Mouse (Mus musculus) midbrain, embryonic 11.5 days (tissue): ENCODE measurements around the gene Erg. TPM values are rescaled to one million over a fixed set of nuclear protein-coding genes. Genes with fewer than 3 reads are reported as not detected.

Source experiments
- ATAC-seq: fragments of 200-750 bp; cut with Nextera tagmentation; 2 replicates; pipeline ENCODE4 v1.8.0; 2017; ENCODE audit warnings: moderate TSS enrichment, moderate library complexity; ENCODE audit not compliant: low FRiP score
- DNase-seq: peaks from one replicate; pipeline ENCODE4 v3.0.0; 2015; ENCODE audit warnings: low spot score; ENCODE audit errors: missing footprints
- H3K27ac ChIP-seq: fragments of 300-500 bp; sonication (generic); 2 replicates; pipeline ENCODE4 v1.5.1; 2014; ENCODE audit warnings: low read depth, low read length
- H3K27me3 ChIP-seq: fragments of 300-500 bp; sonication (generic); 2 replicates; pipeline ENCODE4 v1.6.1; 2014; ENCODE audit warnings: mild to moderate bottlenecking, low read length, moderate library complexity, mixed read lengths; ENCODE audit not compliant: control insufficient read depth, insufficient read depth
- H3K36me3 ChIP-seq: fragments of 300-500 bp; sonication (generic); 2 replicates; pipeline ENCODE4 v1.6.1; 2014; ENCODE audit warnings: mild to moderate bottlenecking, low read length, moderate library complexity, mixed read lengths; ENCODE audit not compliant: control insufficient read depth, insufficient read depth
- H3K4me1 ChIP-seq: fragments of 300-500 bp; sonication (generic); 2 replicates; pipeline ENCODE4 v1.6.1; 2014; ENCODE audit warnings: low read length; ENCODE audit not compliant: control insufficient read depth, insufficient read depth
- H3K4me2 ChIP-seq: fragments of 300-500 bp; sonication (generic); 2 replicates; pipeline ENCODE4 v1.6.1; 2014; ENCODE audit warnings: mild to moderate bottlenecking, moderate library complexity
- H3K4me3 ChIP-seq: fragments of 300-500 bp; sonication (generic); 2 replicates; pipeline ENCODE4 v1.5.1; 2014; ENCODE audit warnings: low read depth, low read length
- H3K9ac ChIP-seq: fragments of 300-500 bp; sonication (generic); 2 replicates; pipeline ENCODE4 v1.6.1; 2014; ENCODE audit warnings: low read length
- H3K9me3 ChIP-seq: fragments of 300-500 bp; sonication (generic); 2 replicates; pipeline ENCODE4 v1.6.1; 2016; ENCODE audit warnings: low read length; ENCODE audit not compliant: control insufficient read depth
- WGBS: fragments of 180-500 bp; shearing (Covaris S2); extraction: QIAGEN DNeasy Blood & Tissue Kit; methylation state at CpG from one replicate; pipeline ENCODE4 v1.1.7; 2014; 5-methylcytosine and 5-hydroxymethylcytosine counted together
- polyA plus RNA-seq: library from polyadenylated mRNA; unstranded; fragments of >200 nt; fragmentation: Nextera tagmentation; extraction: Ambion mirVana; gene quantifications from 2 replicates; pipeline ENCODE4 v1.2.1, GENCODE M21; 2014

Gene Erg
- polyA plus RNA-seq, 1 experiment from 2014 or later, result 1.1 TPM

DNA sequence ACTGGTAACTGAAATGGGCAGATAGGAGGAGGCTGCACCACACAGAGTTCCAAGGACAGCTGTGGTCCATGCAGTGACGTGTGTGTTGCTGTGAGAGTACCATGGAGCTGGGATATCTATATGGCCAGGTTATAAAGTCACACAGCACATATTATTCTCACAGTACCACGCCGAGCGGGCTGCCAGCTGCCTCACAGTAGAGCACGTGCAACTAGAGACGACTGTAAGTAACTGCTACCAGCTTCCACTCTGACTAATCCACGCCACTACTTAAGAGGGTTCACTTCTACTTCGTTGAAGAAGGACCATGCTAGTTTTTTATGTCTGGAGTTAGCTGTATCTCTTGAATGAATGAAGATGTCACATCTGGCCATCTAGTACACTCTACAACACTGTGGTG lies 66.9 kb downstream of the Erg start:
- no peaks in the 10 kb centered on the region for H3K36me3 ChIP-seq
- no peaks in the 10 kb centered on the region for H3K4me1 ChIP-seq
- WGBS, result 76% methylated on average over 8 of the region's 8 CpGs
- no peak overlapping the region for H3K4me2 ChIP-seq
- H3K27me3 ChIP-seq, result no peaks in the 10 kb centered on the region
- H3K27ac ChIP-seq, result no peak overlapping the region
- no peak for ATAC-seq
- DNase-seq, result peak; percentile 64
- no peaks in the 10 kb centered on the region for H3K9me3 ChIP-seq
- H3K9ac ChIP-seq, result no peak overlapping the region
- H3K4me3 ChIP-seq, result no peak overlapping the region

DNA sequence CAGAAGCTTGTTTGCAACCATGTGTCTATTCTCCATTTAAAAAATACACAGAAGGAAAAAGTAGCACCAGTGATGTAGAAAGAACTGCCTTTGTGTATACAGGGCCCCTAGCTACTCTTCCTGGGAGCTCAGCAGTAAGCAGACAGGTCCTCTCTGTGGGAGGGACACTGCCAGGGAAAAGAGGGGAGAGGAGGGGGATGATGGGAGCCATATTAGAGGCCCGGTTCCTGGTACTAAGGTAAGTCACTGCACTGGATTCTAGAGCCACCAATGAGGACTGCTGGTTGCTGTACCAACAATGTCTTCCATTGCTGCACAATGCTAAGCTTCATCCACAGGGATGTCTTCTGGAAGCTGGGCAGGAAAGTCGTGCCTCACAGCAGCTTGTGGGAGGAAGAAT lies 80.3 kb downstream of the Erg start:
- Histone ChIP-seq H3K4me3 (no peak overlapping the region), H3K9me3 (no peaks in the 10 kb centered on the region), H3K27ac (no peak overlapping the region), H3K4me1 (no peaks in the 10 kb centered on the region), H3K9ac (no peak overlapping the region), H3K4me2 (no peak overlapping the region), H3K27me3 (no peaks in the 10 kb centered on the region), H3K36me3 (no peaks in the 10 kb centered on the region)
- DNase-seq (peak; percentile 53), ATAC-seq (no peak)
- WGBS, result 61% methylated on average over 2 of the region's 2 CpGs

GRCm38 (mm10) chr16:95496582-95497300 lies 89.7 kb downstream of the Erg start:
- Histone ChIP-seq H3K4me1 (no peaks in the 10 kb centered on the region), H3K4me3 (no peak overlapping the region), H3K36me3 (no peaks in the 10 kb centered on the region), H3K4me2 (no peak overlapping the region), H3K9me3 (no peaks in the 10 kb centered on the region), H3K27ac (no peak overlapping the region), H3K27me3 (no peaks in the 10 kb centered on the region), H3K9ac (no peak overlapping the region)
- DNase-seq, result peak; percentile 23
- WGBS, result 87% methylated on average over 10 of the region's 10 CpGs
- no peak for ATAC-seq

GRCm38 (mm10) chr16:95494108-95494507 lies 92.3 kb downstream of the Erg start:
- Histone ChIP-seq H3K27ac (no peak overlapping the region), H3K27me3 (no peaks in the 10 kb centered on the region), H3K4me2 (no peak overlapping the region), H3K9ac (no peak overlapping the region), H3K9me3 (no peaks in the 10 kb centered on the region), H3K4me3 (no peak overlapping the region), H3K4me1 (no peaks in the 10 kb centered on the region), H3K36me3 (no peaks in the 10 kb centered on the region)
- 58% methylated on average over 3 of the region's 3 CpGs for WGBS
- ATAC-seq (no peak), DNase-seq (peak; percentile 72)

DNA sequence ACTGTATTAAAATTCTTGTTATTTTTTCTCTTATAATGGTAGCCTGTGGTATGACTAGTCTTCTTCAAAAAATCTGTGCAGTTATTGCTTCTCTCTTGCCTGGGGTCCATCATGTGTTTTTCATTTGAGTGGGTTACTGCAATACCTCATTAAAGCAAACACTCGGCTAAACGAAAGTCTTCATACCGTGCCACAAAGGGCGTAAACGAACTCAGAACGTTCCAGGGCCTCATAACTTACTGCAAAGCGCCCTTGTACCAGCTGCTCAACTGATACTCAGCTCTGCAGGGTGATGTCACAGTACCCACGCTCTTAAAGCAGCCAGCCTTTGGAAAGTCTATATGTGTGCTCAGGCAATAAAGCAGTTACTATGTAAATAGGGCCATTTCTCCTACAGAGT lies 93.1 kb downstream of the Erg start:
- Histone ChIP-seq H3K4me3 (no peak overlapping the region), H3K27me3 (no peaks in the 10 kb centered on the region), H3K9ac (no peak overlapping the region), H3K9me3 (no peaks in the 10 kb centered on the region), H3K4me1 (no peaks in the 10 kb centered on the region), H3K4me2 (no peak overlapping the region), H3K27ac (no peak overlapping the region), H3K36me3 (no peaks in the 10 kb centered on the region)
- DNase-seq, result peak; percentile 56
- WGBS, result 84% methylated on average over 8 of the region's 8 CpGs
- ATAC-seq, result no peak

GRCm38 (mm10) chr16:95492146-95492545 lies 94.2 kb downstream of the Erg start:
- no peak for DNase-seq
- no peaks in the 10 kb centered on the region for H3K36me3 ChIP-seq
- ATAC-seq, result no peak
- no peaks in the 10 kb centered on the region for H3K9me3 ChIP-seq
- H3K27me3 ChIP-seq, result no peaks in the 10 kb centered on the region
- no peak overlapping the region for H3K4me3 ChIP-seq
- no peak overlapping the region for H3K9ac ChIP-seq
- 86% methylated on average over 7 of the region's 7 CpGs for WGBS
- H3K4me2 ChIP-seq, result no peak overlapping the region
- no peak overlapping the region for H3K27ac ChIP-seq
- H3K4me1 ChIP-seq, result no peaks in the 10 kb centered on the region

- Histone ChIP-seq H3K27me3 (no peaks in the 10 kb centered on the region), H3K36me3 (no peaks in the 10 kb centered on the region), H3K4me1 (no peaks in the 10 kb centered on the region), H3K27ac (no peak overlapping the region), H3K9me3 (no peaks in the 10 kb centered on the region), H3K9ac (no peak overlapping the region), H3K4me3 (no peak overlapping the region), H3K4me2 (no peak overlapping the region)
- peak; percentile 23 for DNase-seq
- 75% methylated on average over 5 of the region's 5 CpGs for WGBS
- no peak for ATAC-seq
These were observed 96.0 kb downstream of the Erg start for GRCm38 (mm10) chr16:95490386-95490785.

- Histone ChIP-seq H3K27me3 (no peaks in the 10 kb centered on the region), H3K4me2 (no peak overlapping the region), H3K9me3 (no peaks in the 10 kb centered on the region), H3K27ac (no peak overlapping the region), H3K36me3 (no peaks in the 10 kb centered on the region), H3K9ac (no peak overlapping the region), H3K4me1 (0 out of 2 replicates have a peak, but pooled peaks cover 2% of the 10 kb centered on the region), H3K4me3 (no peak overlapping the region)
- 80% methylated on average over 9 of the region's 9 CpGs for WGBS
- no peak for ATAC-seq
- DNase-seq, result peak; percentile 64
These were observed 98.6 kb downstream of the Erg start for GRCm38 (mm10) chr16:95487606-95488351.

- DNase-seq, result no peak
- H3K4me1 ChIP-seq, result 0 out of 2 replicates have a peak, but pooled peaks cover 2% of the 10 kb centered on the region
- H3K27me3 ChIP-seq, result no peaks in the 10 kb centered on the region
- 92% methylated on average over 13 of the region's 13 CpGs for WGBS
- H3K9me3 ChIP-seq, result no peaks in the 10 kb centered on the region
- no peak overlapping the region for H3K4me2 ChIP-seq
- no peak overlapping the region for H3K4me3 ChIP-seq
- H3K36me3 ChIP-seq, result no peaks in the 10 kb centered on the region
- ATAC-seq, result no peak
- H3K9ac ChIP-seq, result no peak overlapping the region
- H3K27ac ChIP-seq, result no peak overlapping the region
These were observed 105.2 kb downstream of the Erg start for GRCm38 (mm10) chr16:95481176-95481575.
